Mouse (Mus musculus) olfactory bulb, adult 2 months (tissue): Measurements from ENCODE around the gene Aplnr.

Experiments
- CTCF ChIP-seq: fragments of 200-500 bp; IDR thresholded peaks from 2 replicates; pipeline ENCODE4 v1.5.1; 2012; ENCODE audit warnings: low read depth, mild to moderate bottlenecking, low read length, moderate library complexity; ENCODE audit not compliant: insufficient read depth
- POLR2A ChIP-seq: fragments of 200-500 bp; IDR thresholded peaks from 2 replicates; pipeline ENCODE4 v1.6.1; 2012; ENCODE audit warnings: mild to moderate bottlenecking, low read depth, low read length, moderate library complexity; ENCODE audit not compliant: insufficient read depth

DNA sequence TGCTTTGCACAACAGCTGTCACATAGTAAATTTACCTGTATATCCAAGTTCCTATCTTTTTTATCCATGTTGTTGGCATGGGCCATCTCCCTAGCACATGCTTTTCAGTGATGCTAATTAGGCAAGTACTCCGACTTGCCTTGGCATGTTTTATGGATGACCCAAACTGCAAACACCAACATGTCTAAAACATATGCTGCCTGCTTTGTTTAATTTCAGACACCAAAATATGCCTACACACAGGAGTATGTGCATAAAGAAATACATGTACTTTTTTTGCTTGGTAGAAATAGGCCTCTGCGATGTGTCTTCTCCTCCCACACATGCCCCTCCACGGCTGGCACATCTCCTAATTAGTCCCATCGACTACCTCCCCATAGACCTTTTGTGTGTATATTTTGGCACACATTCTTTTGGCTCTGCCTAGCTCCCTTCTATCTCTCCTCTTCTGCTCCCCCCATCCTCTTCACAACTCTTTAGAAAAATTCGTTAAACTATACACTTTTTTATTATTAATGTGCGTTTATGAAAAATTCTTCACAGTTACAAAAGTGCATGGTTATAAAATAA lies 51.6 kb downstream of the Aplnr start:
- TF ChIP-seq CTCF (no peak), POLR2A (no peak)
